Mouse (Mus musculus) liver (tissue): ENCODE data around the gene Zfp683.

ENCODE experiments used
- DNase-seq: peaks from one replicate; pipeline ENCODE4 v3.0.0-alpha.2; 2020; ENCODE audit warnings: mixed read lengths

Gene Zfp683

GRCm38 (mm10) chr4:134092382-134093288, 39.0 kb downstream of the Zfp683 start:
- DNase-seq, result peak; percentile 63

- DNase-seq, result no peak
Observed at GRCm38 (mm10) chr4:134094004-134094564, 40.4 kb downstream of the Zfp683 start.

- no peak for DNase-seq
Observed at GRCm38 (mm10) chr4:134094923-134095547, 41.4 kb downstream of the Zfp683 start, which contains the start of gene Cd52. TSS of gene Cd52 (minus strand) at chr4:134095082.

GRCm38 (mm10) chr4:134096120-134096519, 42.5 kb downstream of the Zfp683 start:
- no peak for DNase-seq

GRCm38 (mm10) chr4:134097015-134097608, 43.5 kb downstream of the Zfp683 start:
- DNase-seq, result no peak

- DNase-seq, result peak; percentile 57
Observed at GRCm38 (mm10) chr4:134098628-134099027, 45.0 kb downstream of the Zfp683 start.

GRCm38 (mm10) chr4:134100245-134100644, 46.6 kb downstream of the Zfp683 start:
- no peak for DNase-seq

GRCm38 (mm10) chr4:134101979-134102741, 48.5 kb downstream of the Zfp683 start, which contains the start of gene Ubxn11:
TSS of gene Ubxn11 (plus strand) at chr4:134102570.
- DNase-seq, result peak; percentile 84

- no peak for DNase-seq
Observed at GRCm38 (mm10) chr4:134102742-134103119, 49.1 kb downstream of the Zfp683 start.

- peak; percentile 67 for DNase-seq
Observed at GRCm38 (mm10) chr4:134106105-134106504, 52.5 kb downstream of the Zfp683 start.

- no peak for DNase-seq
Observed at GRCm38 (mm10) chr4:134107730-134108129, 54.1 kb downstream of the Zfp683 start.

GRCm38 (mm10) chr4:134108196-134108595, 54.6 kb downstream of the Zfp683 start:
- no peak for DNase-seq
